Mouse (Mus musculus): ENCODE measurements around the gene Tnfrsf21.

- TF ChIP-seq CTCF (IDR thresholded peaks at IDR 0.05; ENCODE audit: borderline replicate concordance, insufficient read depth, low read depth, low read length) (no peak), POLR2A (IDR thresholded peaks at IDR 0.05; ENCODE audit: borderline replicate concordance, insufficient read depth, low read length) (no peak)
Measured at GRCm38 (mm10) chr17:43023637-43024217, 7.4 kb downstream of the Tnfrsf21 start.
